Mouse (Mus musculus) erythroblast, embryonic 14.5 days (primary cell): Measurements from ENCODE around the gene Wbp2nl.

Experiments
- GATA1 ChIP-seq: IDR thresholded peaks from 2 replicates; pipeline ENCODE4 v1.6.1; 2012; ENCODE audit warnings: low read length, inconsistent platforms, mixed read lengths
- TAL1 ChIP-seq: IDR thresholded peaks from 3 replicates; pipeline ENCODE4 v1.6.1; 2012; ENCODE audit warnings: low read length, inconsistent platforms, mixed read lengths

- TF ChIP-seq TAL1 (no peak), GATA1 (no peak)
Observed at GRCm38 (mm10) chr15:82322195-82322594, 23.4 kb downstream of the Wbp2nl start.
